Mouse (Mus musculus) c-Kit-positive CD71-positive TER-119-negative erythroid progenitor cells, embryonic 14.5 days (primary cell): ENCODE data around the gene Neu3.
"Not testable (repeated sequence)": the region's sequence is repeated elsewhere in the genome, so short reads cannot be mapped to it uniquely, and the experiment has no call there.

Experiments used
- DNase-seq: peaks from one replicate; pipeline ENCODE4 v3.0.0-alpha.2; 2013; ENCODE audit warnings: low read depth

Gene Neu3

GRCm38 (mm10) chr7:99833846-99834222, 5.6 kb upstream of the Neu3 start:
- DNase-seq: no peak

GRCm38 (mm10) chr7:99833115-99833845, 5.1 kb upstream of the Neu3 start:
- no peak for DNase-seq

- no peak for DNase-seq
Measured at GRCm38 (mm10) chr7:99826096-99826495, 2.1 kb downstream of the Neu3 start.

GRCm38 (mm10) chr7:99825511-99825910, 2.7 kb downstream of the Neu3 start:
- DNase-seq: no peak

- peak; percentile 83 for DNase-seq
Measured at GRCm38 (mm10) chr7:99824649-99825483, 3.4 kb downstream of the Neu3 start.

GRCm38 (mm10) chr7:99823045-99823663, 5.1 kb downstream of the Neu3 start:
- DNase-seq: no peak

- peak; percentile 73 for DNase-seq
Measured at GRCm38 (mm10) chr7:99822426-99822825, 5.8 kb downstream of the Neu3 start.

GRCm38 (mm10) chr7:99821953-99822352, 6.3 kb downstream of the Neu3 start:
- no peak for DNase-seq

GRCm38 (mm10) chr7:99818181-99818725, 10.0 kb downstream of the Neu3 start:
- not testable (repeated sequence) for DNase-seq

GRCm38 (mm10) chr7:99813394-99813793, 14.8 kb downstream of the Neu3 start:
- DNase-seq: no peak

- no peak for DNase-seq
Measured at GRCm38 (mm10) chr7:99811661-99812060, 16.6 kb downstream of the Neu3 start.

GRCm38 (mm10) chr7:99810814-99811213, 17.4 kb downstream of the Neu3 start:
- DNase-seq: no peak

- not testable (repeated sequence) for DNase-seq
Measured at GRCm38 (mm10) chr7:99807043-99807442, 21.2 kb downstream of the Neu3 start.

- no peak for DNase-seq
Measured at GRCm38 (mm10) chr7:99805340-99805739, 22.9 kb downstream of the Neu3 start.

GRCm38 (mm10) chr7:99804033-99804432, 24.2 kb downstream of the Neu3 start:
- not testable (repeated sequence) for DNase-seq

GRCm38 (mm10) chr7:99803535-99803934, 24.7 kb downstream of the Neu3 start:
- DNase-seq: no peak

GRCm38 (mm10) chr7:99799118-99799517, 29.1 kb downstream of the Neu3 start:
- DNase-seq: no peak

GRCm38 (mm10) chr7:99797911-99798647, 30.1 kb downstream of the Neu3 start:
- peak; percentile 88 for DNase-seq

- no peak for DNase-seq
Measured at GRCm38 (mm10) chr7:99797261-99797660, 31.0 kb downstream of the Neu3 start.

GRCm38 (mm10) chr7:99796471-99796870, 31.7 kb downstream of the Neu3 start:
- no peak for DNase-seq

GRCm38 (mm10) chr7:99795192-99795981, 32.8 kb downstream of the Neu3 start:
- DNase-seq: no peak
